Mouse (Mus musculus) hindbrain, embryonic 10.5 days (tissue): ENCODE measurements around the gene Ggcx. TPM values are rescaled to one million over a fixed set of nuclear protein-coding genes. Genes with fewer than 3 reads are reported as not detected.

ENCODE experiments used
- DNase-seq: peaks from one replicate; pipeline ENCODE4 v3.0.0-alpha.2; 2017; ENCODE audit warnings: low spot score
- H3K27ac ChIP-seq: fragments of 300-500 bp; sonication (generic); 2 replicates; pipeline ENCODE4 v1.5.1; 2016; ENCODE audit warnings: mild to moderate bottlenecking, moderate library complexity
- H3K27me3 ChIP-seq: fragments of 300-500 bp; sonication (generic); 2 replicates; pipeline ENCODE4 v1.6.1; 2016; ENCODE audit warnings: mild to moderate bottlenecking; ENCODE audit not compliant: poor library complexity, insufficient read depth, severe bottlenecking
- H3K36me3 ChIP-seq: fragments of 300-500 bp; sonication (generic); 2 replicates; pipeline ENCODE4 v1.6.1; 2016; ENCODE audit warnings: mild to moderate bottlenecking, moderate library complexity
- H3K4me1 ChIP-seq: fragments of 300-500 bp; sonication (generic); replicated peaks from 2 replicates; pipeline ENCODE4 v1.6.1; 2016; ENCODE audit warnings: mild to moderate bottlenecking
- H3K4me3 ChIP-seq: fragments of 300-500 bp; sonication (generic); 2 replicates; pipeline ENCODE4 v1.5.1; 2016; ENCODE audit warnings: mild to moderate bottlenecking, moderate library complexity
- H3K9me3 ChIP-seq: fragments of 300-500 bp; sonication (generic); 2 replicates; pipeline ENCODE4 v1.6.1; 2016; ENCODE audit warnings: mild to moderate bottlenecking, moderate library complexity
- WGBS: fragments of 180-500 bp; shearing (Covaris S2); methylation state at CpG from one replicate; pipeline ENCODE4 v1.1.7; 2016; 5-methylcytosine and 5-hydroxymethylcytosine counted together
- polyA plus RNA-seq: library from polyadenylated mRNA; unstranded; fragments of >200 nt; fragmentation: Nextera tagmentation; extraction: Ambion mirVana; gene quantifications from 2 replicates; pipeline ENCODE4 v1.2.1, GENCODE M21; 2016

Gene Ggcx
- polyA plus RNA-seq, 1 experiment from 2014 or later: 19.6 TPM

- H3K36me3 ChIP-seq: no peaks in the 10 kb centered on the region
- no peak overlapping the region for H3K27ac ChIP-seq
- H3K4me1 ChIP-seq: peaks cover 10% of the 10 kb centered on the region
- no peaks in the 10 kb centered on the region for H3K9me3 ChIP-seq
- H3K4me3 ChIP-seq: no peak overlapping the region
- DNase-seq: no peak
- 85% methylated on average over 8 of the region's 8 CpGs for WGBS
- peaks cover 40% of the 10 kb centered on the region for H3K27me3 ChIP-seq
Observed at GRCm38 (mm10) chr6:72378510-72379234, 35.4 kb upstream of the Ggcx start.

- Histone ChIP-seq H3K9me3 (no peaks in the 10 kb centered on the region), H3K27ac (peak overlapping the region; percentile 71), H3K27me3 (peaks cover 40% of the 10 kb centered on the region), H3K36me3 (no peaks in the 10 kb centered on the region), H3K4me1 (peaks cover 10% of the 10 kb centered on the region), H3K4me3 (peak overlapping the region; percentile 55)
- WGBS: 37% methylated on average over 7 of the region's 7 CpGs
- no peak for DNase-seq
Observed at GRCm38 (mm10) chr6:72379377-72380130, 34.6 kb upstream of the Ggcx start.

DNA sequence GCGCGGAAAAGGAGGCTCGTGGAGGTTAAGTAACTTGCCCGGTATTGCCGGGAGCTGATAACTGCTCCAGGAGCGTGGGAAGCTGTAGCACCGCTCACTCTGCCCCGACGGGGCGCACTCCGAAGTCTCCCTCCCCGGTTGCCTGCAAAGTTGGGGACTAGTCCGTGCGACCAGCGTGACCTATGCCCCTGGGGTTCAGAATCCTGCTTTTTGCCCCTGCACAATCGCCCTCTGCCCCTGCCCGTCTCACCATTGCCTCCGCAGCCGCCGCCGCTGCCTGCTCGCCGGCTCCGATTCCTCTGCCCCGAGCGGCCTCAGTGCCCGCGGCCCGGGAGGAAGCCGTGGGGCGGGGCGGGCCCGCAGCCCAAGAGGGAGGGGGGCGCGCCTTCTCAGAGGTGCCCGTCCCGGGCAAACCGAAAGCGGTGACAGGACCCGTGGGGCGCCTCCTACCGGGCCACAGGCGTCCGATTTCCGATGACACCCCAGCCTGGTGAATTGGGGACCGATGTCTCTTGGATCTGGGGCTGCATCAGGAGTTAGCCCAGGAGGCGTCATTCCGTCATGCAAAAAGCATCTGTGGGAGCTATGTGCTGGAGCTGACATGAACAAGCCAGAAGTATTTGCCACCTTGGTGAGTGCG, 33.9 kb upstream of the Ggcx start, which contains the start of gene Vamp5:
Gene Vamp5, minus strand, starts transcription at position 338 of the 640 bp plus-strand sequence.
- H3K4me1 ChIP-seq: peaks cover 10% of the 10 kb centered on the region
- peaks cover 40% of the 10 kb centered on the region for H3K27me3 ChIP-seq
- peak within 1 kb of the TSS; percentile 71 for H3K27ac ChIP-seq
- H3K4me3 ChIP-seq: peak within 1 kb of the TSS; percentile 55
- 2% methylated on average over 49 of the region's 49 CpGs for WGBS
- no peaks in the 10 kb centered on the region for H3K9me3 ChIP-seq
- peak; percentile 39 for DNase-seq
- H3K36me3 ChIP-seq: no peaks in the 10 kb centered on the region

GRCm38 (mm10) chr6:72382494-72382893, 31.6 kb upstream of the Ggcx start:
- Histone ChIP-seq H3K27me3 (peaks cover 40% of the 10 kb centered on the region), H3K4me1 (peaks cover 11% of the 10 kb centered on the region), H3K4me3 (no peak overlapping the region), H3K36me3 (no peaks in the 10 kb centered on the region), H3K9me3 (no peaks in the 10 kb centered on the region), H3K27ac (no peak overlapping the region)
- DNase-seq: no peak
- WGBS: 84% methylated on average over 6 of the region's 6 CpGs

GRCm38 (mm10) chr6:72383142-72383820, 30.8 kb upstream of the Ggcx start:
- Histone ChIP-seq H3K4me1 (peaks cover 18% of the 10 kb centered on the region), H3K27ac (no peak overlapping the region), H3K36me3 (no peaks in the 10 kb centered on the region), H3K9me3 (no peaks in the 10 kb centered on the region), H3K4me3 (no peak overlapping the region), H3K27me3 (peaks cover 35% of the 10 kb centered on the region)
- WGBS: 89% methylated on average over 6 of the region's 6 CpGs
- DNase-seq: no peak

DNA sequence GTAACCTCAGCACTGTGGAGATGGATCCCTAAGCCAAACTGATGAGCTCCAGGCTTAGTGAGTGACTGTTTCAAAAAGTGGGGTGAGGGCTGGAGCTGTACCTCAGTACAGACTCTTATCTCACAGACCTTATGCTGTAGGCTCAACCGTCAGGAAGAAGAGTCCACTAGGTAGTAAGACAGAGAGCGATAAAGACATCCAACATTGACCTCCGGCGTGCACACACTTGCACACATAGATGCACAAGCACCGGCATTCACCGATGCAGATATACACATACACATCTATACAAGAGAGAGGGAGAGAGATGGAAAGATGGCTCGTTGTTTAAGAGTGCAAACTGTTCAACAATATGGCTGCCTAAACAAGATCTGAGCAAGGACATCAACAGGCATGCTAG, 30.2 kb upstream of the Ggcx start:
- H3K4me1 ChIP-seq: peaks cover 18% of the 10 kb centered on the region
- 94% methylated on average over 7 of the region's 7 CpGs for WGBS
- no peaks in the 10 kb centered on the region for H3K36me3 ChIP-seq
- H3K9me3 ChIP-seq: no peaks in the 10 kb centered on the region
- no peak for DNase-seq
- peaks cover 34% of the 10 kb centered on the region for H3K27me3 ChIP-seq
- no peak overlapping the region for H3K4me3 ChIP-seq
- no peak overlapping the region for H3K27ac ChIP-seq

DNA sequence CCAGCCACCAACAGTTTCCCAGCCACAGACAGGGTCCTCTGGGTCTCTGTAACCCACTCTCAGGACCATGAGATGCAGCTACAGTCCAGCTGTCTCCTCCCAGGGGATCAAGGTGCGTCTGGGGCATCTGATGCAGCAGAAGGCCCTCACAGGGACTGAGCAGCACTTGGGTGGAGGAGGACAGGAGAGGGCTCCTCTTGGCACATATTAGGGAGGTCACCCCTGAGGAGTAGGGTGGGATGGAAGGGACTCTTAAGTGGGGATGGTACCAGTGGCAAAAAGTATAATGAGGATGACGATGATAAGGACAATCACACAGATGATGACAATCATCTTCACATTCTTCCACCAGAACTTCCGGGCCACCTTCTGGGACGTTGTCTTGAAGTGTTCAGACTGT, 28.9 kb upstream of the Ggcx start:
- 87% methylated on average over 4 of the region's 4 CpGs for WGBS
- Histone ChIP-seq H3K4me1 (peaks cover 21% of the 10 kb centered on the region), H3K9me3 (no peaks in the 10 kb centered on the region), H3K4me3 (no peak overlapping the region), H3K27ac (no peak overlapping the region), H3K36me3 (no peaks in the 10 kb centered on the region), H3K27me3 (peaks cover 33% of the 10 kb centered on the region)
- no peak for DNase-seq

GRCm38 (mm10) chr6:72386561-72386960, 27.5 kb upstream of the Ggcx start:
- H3K36me3 ChIP-seq: no peaks in the 10 kb centered on the region
- no peaks in the 10 kb centered on the region for H3K9me3 ChIP-seq
- 94% methylated on average over 2 of the region's 2 CpGs for WGBS
- H3K4me3 ChIP-seq: no peak overlapping the region
- peaks cover 29% of the 10 kb centered on the region for H3K27me3 ChIP-seq
- peaks cover 29% of the 10 kb centered on the region for H3K4me1 ChIP-seq
- H3K27ac ChIP-seq: no peak overlapping the region
- no peak for DNase-seq

DNA sequence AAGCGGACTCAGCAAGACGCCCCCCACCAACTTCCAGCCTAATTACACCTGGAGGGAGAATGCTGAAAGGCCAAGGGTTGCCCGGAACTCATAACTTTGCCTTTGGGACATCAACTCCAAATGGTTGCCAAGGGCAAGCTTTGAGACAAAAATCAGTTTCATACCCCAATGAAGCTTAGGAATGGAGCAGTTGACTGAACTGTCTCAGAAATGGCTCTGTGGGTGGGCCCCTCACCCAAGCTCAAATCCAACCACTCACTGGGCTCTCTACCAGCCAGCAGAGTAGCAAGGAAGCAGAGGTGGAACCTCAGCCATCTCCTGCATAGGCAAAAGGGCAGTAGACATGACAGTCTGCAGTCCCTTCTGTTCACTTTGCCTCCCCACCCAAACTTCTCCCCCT, 26.3 kb upstream of the Ggcx start:
- no peak overlapping the region for H3K4me3 ChIP-seq

DNA sequence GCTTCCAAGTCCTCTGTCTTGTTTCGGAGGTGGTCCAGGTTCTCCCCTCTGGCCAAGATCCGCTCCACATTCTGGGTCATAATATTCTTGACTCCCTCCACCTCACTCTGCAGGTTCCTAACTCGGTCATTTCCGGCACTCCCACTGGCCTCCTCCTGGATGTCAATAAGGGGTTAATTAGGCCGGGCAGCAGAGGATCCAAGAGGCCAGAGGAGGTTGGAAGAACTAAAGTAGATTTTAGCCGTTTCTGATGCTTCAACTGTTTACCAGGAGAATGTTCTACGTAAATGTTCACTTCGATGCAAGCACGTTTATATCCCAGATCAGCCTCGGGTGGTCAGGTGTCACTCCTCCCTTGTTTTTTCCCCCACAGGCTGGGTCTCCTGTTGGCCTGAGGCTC, 25.8 kb upstream of the Ggcx start:
- 71% methylated on average over 10 of the region's 10 CpGs for WGBS
- no peak overlapping the region for H3K27ac ChIP-seq
- no peaks in the 10 kb centered on the region for H3K36me3 ChIP-seq
- H3K4me1 ChIP-seq: peaks cover 29% of the 10 kb centered on the region
- H3K4me3 ChIP-seq: no peak overlapping the region
- H3K9me3 ChIP-seq: no peaks in the 10 kb centered on the region
- no peak for DNase-seq
- peaks cover 25% of the 10 kb centered on the region for H3K27me3 ChIP-seq

More for the DNA sequence above, 26.3 kb upstream of the Ggcx start:
- Histone ChIP-seq H3K36me3 (no peaks in the 10 kb centered on the region), H3K27me3 (peaks cover 25% of the 10 kb centered on the region), H3K27ac (no peak overlapping the region), H3K4me1 (peaks cover 29% of the 10 kb centered on the region), H3K9me3 (no peaks in the 10 kb centered on the region)
- DNase-seq: no peak
- WGBS: 70% methylated on average over 3 of the region's 3 CpGs

DNA sequence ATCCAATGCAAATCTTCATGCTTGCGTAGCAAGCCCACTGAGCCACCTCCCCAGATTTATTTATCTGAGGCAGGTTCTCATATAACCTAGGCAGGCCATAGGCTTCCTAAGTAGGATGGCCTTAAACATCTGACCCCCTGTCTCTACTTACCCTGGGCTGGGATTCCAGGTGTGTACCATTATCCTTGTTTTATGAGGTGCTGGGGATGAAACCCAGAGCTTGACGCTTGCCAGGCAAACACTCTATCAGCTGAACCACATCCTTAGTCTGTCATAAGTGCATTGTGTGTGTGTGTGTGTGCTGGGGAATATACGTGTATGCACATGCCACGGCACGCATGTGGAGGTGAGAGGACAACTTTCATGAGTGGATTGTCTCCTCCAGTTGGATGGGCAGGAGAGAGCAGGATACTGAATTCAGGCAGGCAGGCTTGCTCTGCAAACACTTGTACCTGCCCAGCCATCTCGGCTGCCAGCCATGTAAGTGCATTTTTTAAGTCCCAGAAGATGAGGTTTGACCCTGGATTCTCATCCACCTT, 25.2 kb upstream of the Ggcx start:
- H3K4me1 ChIP-seq: peaks cover 29% of the 10 kb centered on the region
- no peaks in the 10 kb centered on the region for H3K9me3 ChIP-seq
- WGBS: 90% methylated on average over 6 of the region's 6 CpGs
- no peak overlapping the region for H3K27ac ChIP-seq
- H3K36me3 ChIP-seq: no peaks in the 10 kb centered on the region
- DNase-seq: no peak
- no peak overlapping the region for H3K4me3 ChIP-seq
- H3K27me3 ChIP-seq: peaks cover 25% of the 10 kb centered on the region

DNA sequence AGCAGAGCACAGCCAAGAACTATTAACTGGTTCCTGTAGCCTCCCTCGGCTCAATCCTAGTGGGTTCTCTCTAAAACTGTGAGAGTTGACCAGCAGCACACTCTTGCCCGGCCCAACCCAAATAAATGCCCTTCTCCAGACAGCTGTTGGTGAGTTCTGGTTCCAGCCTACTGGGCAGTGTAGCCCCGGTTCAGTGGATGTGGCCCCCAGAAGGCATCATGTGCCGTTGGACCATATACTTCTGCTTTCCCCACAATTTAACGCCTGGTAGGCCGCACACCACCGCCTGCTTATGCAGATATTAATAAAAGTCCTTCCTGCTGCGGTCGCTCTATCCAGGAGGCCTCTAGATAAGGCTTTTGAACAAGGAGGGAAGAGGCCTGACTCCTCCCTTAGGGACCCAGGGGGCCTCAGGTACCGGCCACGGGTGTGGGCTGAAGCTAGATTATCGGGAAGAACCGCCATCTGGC, 24.6 kb upstream of the Ggcx start:
- H3K9me3 ChIP-seq: no peaks in the 10 kb centered on the region
- no peak for DNase-seq
- H3K27ac ChIP-seq: peak overlapping the region; percentile 86
- 34% methylated on average over 13 of the region's 13 CpGs for WGBS
- peak overlapping the region; percentile 58 for H3K4me3 ChIP-seq
- H3K27me3 ChIP-seq: peaks cover 25% of the 10 kb centered on the region
- no peaks in the 10 kb centered on the region for H3K36me3 ChIP-seq
- peaks cover 29% of the 10 kb centered on the region for H3K4me1 ChIP-seq
